Mouse (Mus musculus) right cerebral cortex, postnatal 4 days (tissue): Measurements from ENCODE around the gene Ak4.

Experiments
- DNase-seq: peaks from one replicate; pipeline ENCODE4 v3.0.0-alpha.2; 2022

Gene Ak4

GRCm38 (mm10) chr4:101462065-101462464, 43.0 kb downstream of the Ak4 start:
- DNase-seq = no peak

DNA sequence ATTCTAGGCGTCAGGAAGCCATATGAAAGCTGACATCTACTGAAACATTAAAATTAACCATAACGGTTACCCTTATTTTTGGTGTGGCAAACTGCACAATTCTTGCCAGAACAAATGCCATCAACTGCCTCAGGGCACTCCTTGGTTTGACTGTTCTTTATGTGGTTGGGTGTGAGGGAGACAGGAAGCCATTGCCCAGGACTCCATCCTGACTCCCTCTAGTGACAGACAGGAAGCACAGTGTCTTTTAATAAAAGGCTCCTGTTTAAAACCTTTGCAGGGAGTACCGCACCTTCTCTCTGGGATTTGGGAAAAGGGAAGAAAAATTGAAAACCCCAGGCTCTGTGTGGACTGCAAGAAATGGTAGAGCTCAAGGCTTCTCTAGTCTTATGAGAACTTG, 47.2 kb downstream of the Ak4 start:
- DNase-seq = no peak

DNA sequence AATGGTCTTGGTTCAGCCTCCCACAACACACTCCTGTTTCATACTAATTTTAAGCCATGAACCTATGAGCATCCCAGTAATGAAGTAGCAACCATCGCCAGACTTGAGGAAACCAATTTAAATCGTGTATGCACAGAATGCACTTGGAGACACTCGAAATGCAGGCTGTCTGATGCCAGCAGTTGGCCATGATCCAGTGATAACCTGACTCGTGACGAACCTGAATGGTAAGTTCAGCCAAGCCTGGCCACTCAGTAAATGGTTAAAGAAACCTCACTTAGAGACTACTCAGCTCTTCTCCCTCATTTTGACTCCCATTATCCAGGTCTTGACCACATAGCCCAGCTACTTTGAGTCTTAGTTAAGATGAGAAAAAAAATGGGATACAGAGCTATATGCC, 50.2 kb downstream of the Ak4 start:
- no peak for DNase-seq

DNA sequence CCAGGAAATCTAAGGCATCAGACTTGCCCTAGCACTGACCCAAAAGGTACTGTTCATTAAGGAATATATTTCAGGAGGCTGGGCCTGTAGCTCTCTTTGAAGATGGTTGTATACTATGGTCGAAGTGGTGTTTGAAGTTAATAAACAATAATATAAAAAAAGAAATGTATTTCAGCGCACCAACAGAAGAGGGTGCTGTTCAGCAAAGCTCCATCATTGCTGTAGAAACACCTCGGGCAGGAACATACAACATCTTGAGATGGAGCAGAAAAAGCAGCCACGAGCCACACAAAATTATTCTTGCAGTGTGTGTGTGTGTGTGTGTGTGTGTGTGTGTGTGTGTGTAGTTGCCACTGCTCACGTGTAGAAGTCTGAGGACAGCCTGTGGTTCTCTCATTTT, 51.5 kb downstream of the Ak4 start:
- DNase-seq = no peak

- DNase-seq = no peak
Observed at GRCm38 (mm10) chr4:101472767-101473166, 53.7 kb downstream of the Ak4 start.

DNA sequence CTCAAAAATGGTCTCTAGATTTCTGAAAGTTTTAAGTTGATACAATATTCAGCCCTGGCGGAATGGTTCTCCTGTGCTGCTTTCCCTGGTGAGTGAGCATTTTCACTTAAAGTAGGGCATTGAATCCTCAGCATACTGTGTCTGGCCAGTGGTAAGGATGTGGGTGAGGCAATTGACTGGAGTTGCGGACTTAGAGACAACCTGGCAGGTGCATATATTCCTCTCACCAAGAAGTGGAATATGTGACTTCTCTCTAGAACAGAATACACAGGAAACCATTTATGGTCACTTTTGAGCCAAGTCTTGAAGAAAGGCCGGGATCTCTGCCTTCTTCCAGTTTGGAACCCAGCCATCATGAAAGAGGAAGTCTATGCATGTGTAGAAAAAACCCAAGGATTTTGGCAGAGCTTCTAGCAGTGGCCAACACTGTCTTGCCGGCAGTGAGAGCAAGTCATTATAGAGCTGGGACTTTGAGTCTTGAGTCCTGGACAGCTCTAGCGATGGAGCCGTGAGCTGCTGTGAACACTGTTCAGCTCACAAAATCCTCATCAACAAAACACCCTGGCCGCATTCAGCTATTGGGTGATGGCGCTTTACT, 71.3 kb downstream of the Ak4 start:
- DNase-seq = no peak

DNA sequence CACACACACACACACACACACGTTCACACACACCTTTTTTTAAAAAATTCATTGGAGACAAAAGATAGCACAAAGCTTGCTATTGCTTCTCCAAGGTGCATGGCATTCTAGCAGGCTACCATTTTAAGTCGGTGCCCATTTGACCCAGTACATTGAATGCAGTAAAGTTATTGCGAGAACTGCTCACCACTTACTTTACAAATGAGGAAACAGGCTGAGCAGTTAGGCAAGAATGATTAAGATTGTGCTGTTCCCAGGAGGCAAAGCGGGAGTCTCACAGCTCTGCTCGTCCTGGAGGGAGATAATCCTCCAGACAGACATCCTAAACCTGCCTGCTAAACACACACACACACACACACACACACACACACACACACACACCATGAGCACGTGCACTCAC, 72.6 kb downstream of the Ak4 start:
- no peak for DNase-seq

- no peak for DNase-seq
Observed at GRCm38 (mm10) chr4:101493611-101494197, 74.6 kb downstream of the Ak4 start.

- DNase-seq = no peak
Observed at GRCm38 (mm10) chr4:101496188-101496533, 77.1 kb downstream of the Ak4 start.

DNA sequence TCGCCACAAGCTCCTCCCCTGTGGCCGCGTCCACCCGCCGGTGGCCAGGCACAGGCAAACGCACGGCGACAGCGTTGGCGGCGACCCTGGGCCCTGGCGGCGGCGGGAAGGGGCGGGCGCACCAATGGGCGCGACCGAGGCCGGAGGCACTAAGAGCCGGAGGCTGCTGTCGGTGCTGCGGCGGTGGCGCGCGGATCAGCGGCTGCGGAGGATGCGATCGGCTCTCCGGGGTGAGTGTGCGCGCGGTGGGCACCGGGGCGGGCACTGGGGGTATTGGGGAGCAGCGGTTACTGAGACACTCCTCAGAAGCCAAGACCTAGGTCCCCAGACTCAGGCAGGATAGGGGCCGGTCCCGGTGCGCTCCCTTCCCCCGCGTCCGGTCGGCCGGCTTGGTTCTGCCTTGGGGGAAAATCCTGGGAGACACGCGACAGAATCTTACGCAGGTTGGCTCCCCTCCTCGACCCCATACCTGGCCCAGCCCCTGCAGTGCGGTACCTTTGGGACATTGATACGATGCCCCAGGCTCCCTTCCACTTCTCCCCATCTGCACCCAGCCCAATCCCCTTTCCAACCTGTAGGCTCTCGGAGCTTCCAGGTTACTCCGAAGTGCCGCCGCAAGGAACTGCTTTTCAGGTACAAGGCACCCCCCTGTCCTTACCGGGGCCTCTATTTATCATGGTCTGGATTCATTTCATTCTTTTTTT, 77.6 kb downstream of the Ak4 start, which contains the start of gene Dnajc6:
Dnajc6 (plus strand) TSS at position 115 of the 704 bp plus-strand sequence.
- DNase-seq = peak; percentile 59

GRCm38 (mm10) chr4:101497336-101497735, 78.3 kb downstream of the Ak4 start:
- DNase-seq = peak; percentile 41

- no peak for DNase-seq
Observed at GRCm38 (mm10) chr4:101504470-101505007, 85.5 kb downstream of the Ak4 start.

DNA sequence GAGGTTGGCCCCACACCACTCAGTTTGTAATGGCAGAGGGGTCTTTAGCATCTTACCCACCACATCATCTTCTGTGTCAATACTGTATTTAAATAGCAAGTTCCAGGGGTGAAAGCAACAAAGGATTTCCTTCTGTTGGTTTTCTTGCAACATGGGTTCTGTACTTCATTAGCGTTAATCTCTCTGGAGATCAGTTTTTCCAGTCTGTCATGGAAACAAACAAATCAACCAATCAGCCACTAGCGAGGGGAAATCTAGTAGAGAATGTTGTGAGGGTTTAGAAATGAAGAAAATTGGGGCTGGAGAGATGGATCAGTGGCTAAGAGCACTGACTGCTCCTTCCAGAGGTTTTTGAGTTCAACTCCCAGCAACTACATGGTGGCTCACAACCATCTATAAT, 86.9 kb downstream of the Ak4 start:
- DNase-seq = no peak

DNA sequence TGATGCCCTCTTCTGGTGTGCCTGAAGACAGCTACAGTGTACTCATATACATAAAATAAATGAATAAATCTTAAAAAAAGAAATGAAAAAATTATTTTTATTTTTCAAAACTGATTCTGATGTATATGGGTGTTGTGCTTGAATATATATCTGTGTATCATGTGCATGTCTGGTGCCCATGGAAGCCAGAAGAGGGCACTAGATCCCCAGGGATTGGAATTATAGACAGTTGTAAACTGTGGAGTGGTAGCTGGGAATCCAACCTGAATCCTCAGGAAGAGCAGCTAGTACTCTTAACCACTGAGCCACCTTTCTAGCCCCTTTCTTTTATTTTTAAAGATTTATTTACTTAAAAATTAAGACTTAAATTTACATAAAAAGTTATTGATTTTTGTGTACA, 87.3 kb downstream of the Ak4 start:
- no peak for DNase-seq

- DNase-seq = peak; percentile 60
Observed at GRCm38 (mm10) chr4:101507571-101508422, 88.7 kb downstream of the Ak4 start.

DNA sequence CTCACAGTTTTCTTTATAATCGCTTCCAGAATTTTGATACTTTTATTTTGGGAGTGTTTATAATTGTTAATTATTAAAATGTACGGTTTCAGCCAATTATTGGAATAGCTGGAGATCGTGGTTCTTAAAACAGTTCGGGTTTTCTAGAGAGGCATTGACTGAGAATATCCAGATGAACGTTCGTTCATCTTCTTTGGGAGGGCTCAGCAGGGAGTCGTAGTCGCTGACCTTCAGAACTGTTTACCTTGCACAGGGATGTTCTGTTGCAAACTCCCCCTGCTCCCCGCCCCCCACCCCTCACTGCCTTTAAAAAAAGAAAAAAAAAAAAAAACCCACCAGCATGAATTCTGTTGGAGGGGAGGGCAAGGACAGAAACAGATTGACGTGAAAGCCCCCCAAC, 89.4 kb downstream of the Ak4 start:
- no peak for DNase-seq

DNA sequence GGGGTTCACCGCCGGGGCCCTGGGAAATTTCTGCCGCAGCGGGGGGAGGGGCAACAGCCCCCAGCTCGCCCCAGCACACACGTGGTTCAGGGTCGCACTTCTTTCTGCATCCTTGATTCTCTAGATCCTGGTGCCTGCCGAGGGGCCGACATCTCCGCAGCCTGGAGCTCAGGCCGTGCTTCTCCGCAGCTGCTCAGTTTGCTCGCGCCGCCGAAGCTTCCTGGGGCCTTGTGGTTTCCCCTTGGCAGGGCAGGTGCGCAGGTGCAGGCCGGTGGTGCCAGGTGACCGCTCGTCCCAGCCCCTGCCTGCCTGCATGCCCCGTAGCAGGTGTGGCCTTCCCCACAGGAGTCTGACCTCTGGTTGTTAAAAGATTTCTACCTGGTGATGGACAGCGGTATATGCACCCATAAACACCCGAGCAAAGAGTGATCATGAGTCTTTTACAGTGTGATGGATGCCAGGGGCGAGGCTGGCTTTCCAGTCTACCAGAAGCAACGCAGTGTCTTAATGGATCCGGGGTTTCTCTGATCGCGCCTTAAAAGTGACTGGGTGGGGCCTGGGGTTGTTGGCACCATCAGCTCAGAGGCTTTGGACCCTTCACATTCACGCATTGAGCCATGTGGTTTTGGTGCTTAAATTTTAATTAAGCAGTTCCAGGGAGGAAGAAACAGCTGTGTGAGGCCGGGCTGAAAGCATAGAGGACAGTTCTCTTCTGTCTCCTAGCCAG, 89.9 kb downstream of the Ak4 start:
- peak; percentile 56 for DNase-seq

GRCm38 (mm10) chr4:101510111-101510903, 91.2 kb downstream of the Ak4 start:
- no peak for DNase-seq

GRCm38 (mm10) chr4:101510904-101511210, 91.8 kb downstream of the Ak4 start:
- no peak for DNase-seq

DNA sequence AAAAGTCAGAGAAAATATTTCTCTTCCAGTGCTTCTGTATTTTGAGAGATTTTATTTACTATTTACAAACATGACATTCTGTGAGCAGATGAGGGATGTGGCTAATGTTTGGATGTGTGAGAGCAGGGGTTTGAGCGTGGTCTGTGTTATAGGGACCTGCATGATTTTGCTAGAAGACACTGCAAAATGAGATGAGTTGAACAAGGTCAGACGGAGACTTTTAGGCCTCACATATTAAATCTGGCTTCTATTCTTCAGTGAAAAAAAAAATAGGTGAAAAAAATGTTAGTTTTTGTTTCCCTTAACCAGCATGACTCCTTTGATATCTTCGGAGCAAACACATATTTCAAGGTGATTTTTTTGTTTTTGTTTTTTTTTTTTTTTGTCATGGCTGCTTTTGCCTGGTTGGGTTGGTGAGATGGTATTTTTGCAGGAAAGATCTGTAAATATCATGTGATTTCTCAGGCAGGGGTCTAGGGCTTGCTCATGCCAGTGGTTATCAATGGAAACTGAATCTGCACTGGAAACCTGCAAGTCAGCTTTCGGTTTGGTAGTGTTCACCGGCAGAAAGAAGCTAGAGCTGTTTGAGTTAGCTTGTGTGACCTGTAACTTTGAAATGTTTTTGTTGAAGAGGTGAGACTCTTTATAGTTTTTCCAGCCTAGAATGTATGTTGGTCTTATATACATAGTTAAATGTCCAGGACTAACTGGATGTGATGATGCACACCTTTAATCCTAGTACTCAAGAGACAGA, 92.9 kb downstream of the Ak4 start:
- DNase-seq = no peak

DNA sequence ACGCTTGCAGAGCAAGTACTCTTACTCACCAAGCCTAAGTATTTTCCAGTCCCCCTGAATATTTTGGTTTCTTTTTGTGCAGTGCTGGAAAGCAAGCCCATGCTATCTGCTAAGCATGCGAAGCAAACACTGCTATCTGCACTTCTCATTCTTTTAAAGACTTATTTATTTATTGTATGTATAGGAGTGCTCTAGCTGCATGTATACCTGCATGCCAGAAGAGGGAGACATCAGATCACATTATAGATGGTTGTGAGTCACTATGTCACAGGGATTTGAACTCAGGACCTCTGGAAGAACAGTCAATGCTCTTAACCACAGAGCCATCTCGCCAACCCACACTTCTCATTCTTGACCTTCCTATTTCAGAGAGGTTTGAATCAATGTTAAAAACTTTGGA, 94.2 kb downstream of the Ak4 start:
- DNase-seq = no peak
